Mouse (Mus musculus) heart, embryonic 14.5 days (tissue): ENCODE data around the gene Gm15091. TPM values are rescaled to one million over a fixed set of nuclear protein-coding genes. Genes with fewer than 3 reads are reported as not detected.
"Not testable (repeated sequence)": the region's sequence is repeated elsewhere in the genome, so short reads cannot be mapped to it uniquely, and the experiment has no call there.

Experiments
- ATAC-seq: fragments of 200-750 bp; cut with Nextera tagmentation; 2 replicates; pipeline ENCODE4 v1.8.0; 2017; ENCODE audit warnings: low read depth, moderate TSS enrichment; ENCODE audit not compliant: insufficient number of reproducible peaks, insufficient read depth, low FRiP score
- H3K27ac ChIP-seq, 2 experiments: fragments of 200-500 bp in 1 of 2; fragments of 300-500 bp in 1 of 2; sonication (generic) in 1 of 2; replicated peaks in 1 of 2; 2 replicates each; pipeline ENCODE4 v1.5.1; 2012 to 2014; ENCODE audit warnings: low read depth in 2 of 2, low read length in 2 of 2, control low read depth in 1 of 2, mild to moderate bottlenecking in 1 of 2, mixed read lengths in 1 of 2; ENCODE audit not compliant: control insufficient read depth in 1 of 2, insufficient read depth in 1 of 2
- H3K27me3 ChIP-seq: fragments of 300-500 bp; sonication (generic); 2 replicates; pipeline ENCODE4 v1.6.1; 2014; ENCODE audit warnings: mild to moderate bottlenecking, low read length, control low read depth; ENCODE audit not compliant: control insufficient read depth, insufficient read depth
- H3K36me3 ChIP-seq: fragments of 300-500 bp; sonication (generic); 2 replicates; pipeline ENCODE4 v1.6.1; 2014; ENCODE audit warnings: mild to moderate bottlenecking, control low read depth, low read length, mixed read lengths; ENCODE audit not compliant: control insufficient read depth, insufficient read depth
- H3K4me1 ChIP-seq, 2 experiments: fragments of 200-500 bp in 1 of 2; fragments of 300-500 bp in 1 of 2; sonication (generic) in 1 of 2; 2 replicates each; pipeline ENCODE4 v1.6.1; 2012 to 2014; ENCODE audit warnings: low read length in 2 of 2, control low read depth in 1 of 2, mixed read lengths in 1 of 2; ENCODE audit not compliant: control insufficient read depth in 2 of 2, insufficient read depth in 2 of 2
- H3K4me2 ChIP-seq: fragments of 300-500 bp; sonication (generic); 2 replicates; pipeline ENCODE4 v1.6.1; 2014; ENCODE audit warnings: mild to moderate bottlenecking, low read length
- H3K4me3 ChIP-seq, 2 experiments: fragments of 200-500 bp in 1 of 2; fragments of 300-500 bp in 1 of 2; sonication (generic) in 1 of 2; 2 replicates each; pipeline ENCODE4 v1.5.1; 2012 to 2014; ENCODE audit warnings: low read length in 2 of 2, mild to moderate bottlenecking in 2 of 2, control low read depth in 1 of 2, low read depth in 1 of 2, moderate library complexity in 1 of 2; ENCODE audit not compliant: control insufficient read depth in 1 of 2, insufficient read depth in 1 of 2
- H3K9ac ChIP-seq: fragments of 300-500 bp; sonication (generic); 2 replicates; pipeline ENCODE4 v1.6.1; 2014; ENCODE audit warnings: mild to moderate bottlenecking, low read length
- H3K9me3 ChIP-seq: fragments of 300-500 bp; sonication (generic); 2 replicates; pipeline ENCODE4 v1.6.1; 2016; ENCODE audit warnings: low read length, control low read depth; ENCODE audit not compliant: control insufficient read depth
- WGBS: fragments of 180-500 bp; shearing (Covaris S2); extraction: QIAGEN DNeasy Blood & Tissue Kit; methylation state at CpG from one replicate; pipeline ENCODE4 v1.1.7; 2014; 5-methylcytosine and 5-hydroxymethylcytosine counted together
- polyA plus RNA-seq: library from polyadenylated mRNA; unstranded; fragments of >200 nt; fragmentation: Nextera tagmentation; extraction: Ambion mirVana; gene quantifications from 2 replicates; pipeline ENCODE4 v1.2.1, GENCODE M21; 2014

The Gm15091 gene
- not detected in 2 replicates for polyA plus RNA-seq

- not testable (repeated sequence) for H3K4me1 ChIP-seq
- 68% methylated on average over 5 of the region's 6 CpGs for WGBS
These were observed at the start of gene Gm15091 for GRCm38 (mm10) chrX:149941355-149941754. TSS of gene Gm15091 (plus strand) at chrX:149941655.

More at GRCm38 (mm10) chrX:149941355-149941754, at the start of gene Gm15091:
- not testable (repeated sequence) for H3K9ac ChIP-seq, H3K36me3 ChIP-seq, H3K27me3 ChIP-seq, H3K9me3 ChIP-seq, H3K27ac ChIP-seq, ATAC-seq, H3K4me3 ChIP-seq, H3K4me2 ChIP-seq

Other genes with a start within 250 kb of the Gm15091 start
- not detected in 2 replicates for gene Gm15097, start 157.2 kb upstream of the Gm15091 start, polyA plus RNA-seq